19 mouse cellular contexts compared by ENCODE assay signal in the genomic region with DNA sequence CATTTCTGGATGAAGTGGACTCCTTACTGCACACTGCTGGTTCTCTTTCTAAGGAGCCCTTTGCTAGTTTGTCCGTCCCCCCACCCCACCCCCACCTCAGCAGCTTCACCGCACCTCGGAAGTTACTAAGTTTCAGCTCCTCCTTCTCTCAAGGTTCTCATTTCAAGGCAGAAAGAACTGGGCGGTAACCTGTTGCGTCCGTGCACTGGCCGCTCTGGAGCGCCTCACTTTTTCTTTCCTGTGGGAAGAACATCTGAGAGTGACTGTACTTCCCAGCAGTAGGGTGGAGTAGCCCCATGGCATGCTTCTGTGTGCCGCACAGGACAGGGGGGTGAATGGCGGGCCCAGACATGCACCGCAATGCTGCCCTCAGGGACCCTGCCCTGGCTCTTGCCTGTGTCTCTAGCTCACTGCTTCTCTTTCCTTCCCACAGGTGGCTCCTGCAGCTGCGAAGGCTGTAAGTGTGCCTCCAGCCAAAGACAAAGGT. TPM values are rescaled to one million over a fixed set of nuclear protein-coding genes. Genes with fewer than 3 reads are reported as not detected.
DNase-seq lines count a peak whose midpoint lies in the region; ATAC-seq lines count a peak whose summit lies in the region.
"Had no signal": no experiment of that assay in that cellular context is flagged by ENCODE, and none has a peak within 500 bp of the region (broad histone marks: within the 10 kb centered on the region; RNA-seq: fewer than 3 reads in every experiment).

No protein-coding gene starts in this region.

- H3K27ac ChIP-seq in heart, embryonic 11.5 days (ENCODE audit: low read depth, low read length): peak overlapping the region; percentile 55
- H3K27ac ChIP-seq in neural tube, embryonic 15.5 days (replicated peaks): no peak overlapping the region
- peak overlapping the region; percentile 27; the same call in 1 of the 2 replicates for H3K27ac ChIP-seq in limb, embryonic 15.5 days
- H3K27ac ChIP-seq: hindbrain, embryonic 15.5 days had no signal

- peak overlapping the region; percentile 49; the same call in 1 of the 2 replicates for H3K9ac ChIP-seq in heart, embryonic 11.5 days (ENCODE audit: low read depth, low read length)
- no peak overlapping the region for H3K9ac ChIP-seq in neural tube, embryonic 15.5 days (replicated peaks)
- no peak overlapping the region for H3K9ac ChIP-seq in limb, embryonic 15.5 days
- H3K9ac ChIP-seq: hindbrain, embryonic 15.5 days had no signal

- H3K4me2 ChIP-seq in heart, embryonic 11.5 days: peak overlapping the region; percentile 64
- H3K4me2 ChIP-seq in neural tube, embryonic 15.5 days: no peak overlapping the region
- peak overlapping the region; percentile 42; the same call in 1 of the 2 replicates for H3K4me2 ChIP-seq in limb, embryonic 15.5 days
- H3K4me2 ChIP-seq: hindbrain, embryonic 15.5 days had no signal

- no peaks in the 10 kb centered on the region for H3K36me3 ChIP-seq in heart, embryonic 11.5 days (ENCODE audit: control insufficient read depth, insufficient read depth, low read length)
- no peaks in the 10 kb centered on the region for H3K36me3 ChIP-seq in neural tube, embryonic 15.5 days
- no peaks in the 10 kb centered on the region for H3K36me3 ChIP-seq in limb, embryonic 15.5 days
- H3K36me3 ChIP-seq: hindbrain, embryonic 15.5 days had no signal

- no peak for ATAC-seq in heart, embryonic 11.5 days (replicated peaks; ENCODE audit: insufficient number of reproducible peaks, low FRiP score, low TSS enrichment)
- ATAC-seq in neural tube, embryonic 15.5 days (ENCODE audit: low FRiP score): no peak
- no peak for ATAC-seq in limb, embryonic 15.5 days (ENCODE audit: insufficient number of reproducible peaks, low FRiP score, low TSS enrichment, low read depth)

- no peak overlapping the region for H3K4me3 ChIP-seq in heart, embryonic 11.5 days (ENCODE audit: low read depth, low read length)
- no peak overlapping the region for H3K4me3 ChIP-seq in neural tube, embryonic 15.5 days (replicated peaks)
- H3K4me3 ChIP-seq in limb, embryonic 15.5 days: no peak overlapping the region
- H3K4me3 ChIP-seq: hindbrain, embryonic 15.5 days had no signal

- intact Hi-C loops in heart, postnatal 10 days (cut with DNase I): no loop called here

- DNase-seq in heart, postnatal 10 days: no peak
- DNase-seq in neural tube, embryonic 10.5 days (ENCODE audit: extremely low spot score, low spot score): peak; percentile 13
- peak; percentile 60 for DNase-seq in testis, postnatal 14 days (ENCODE audit: low spot score)
- DNase-seq in urinary bladder, postnatal 4 days (ENCODE audit: low spot score in 2 of 2): no peak
- no peak for DNase-seq in urinary bladder, postnatal 36 days (ENCODE audit: low spot score in 2 of 2)
- DNase-seq: cerebellum, postnatal 10 days; left cerebral cortex, postnatal 4 days; midbrain, embryonic 14.5 days; right cerebral cortex, postnatal 4 days; thymus, postnatal 25 days had no signal

- peaks cover 69% of the 10 kb centered on the region for H3K27me3 ChIP-seq in heart, embryonic 11.5 days (ENCODE audit: control insufficient read depth, insufficient read depth, low read length)
- H3K27me3 ChIP-seq in neural tube, embryonic 15.5 days (replicated peaks): peaks cover 77% of the 10 kb centered on the region
- peaks cover 77% of the 10 kb centered on the region for H3K27me3 ChIP-seq in limb, embryonic 15.5 days

- 25% methylated on average over 12 of the region's 12 CpGs for WGBS in heart, embryonic 11.5 days (ENCODE audit: insufficient replicate concordance)
- WGBS in neural tube, embryonic 15.5 days: 22% methylated on average over 12 of the region's 12 CpGs
- 13% methylated on average over 12 of the region's 12 CpGs for WGBS in limb, embryonic 15.5 days

- H3K9me3 ChIP-seq in heart, embryonic 11.5 days (replicated peaks; ENCODE audit: control insufficient read depth, low read length): no peaks in the 10 kb centered on the region
- H3K9me3 ChIP-seq in neural tube, embryonic 15.5 days (replicated peaks): no peaks in the 10 kb centered on the region
- H3K9me3 ChIP-seq in limb, embryonic 15.5 days: no peaks in the 10 kb centered on the region
- H3K9me3 ChIP-seq: hindbrain, embryonic 15.5 days had no signal

- peaks cover 11% of the 10 kb centered on the region for H3K4me1 ChIP-seq in heart, embryonic 11.5 days (ENCODE audit: control insufficient read depth, insufficient read depth, low read length)
- H3K4me1 ChIP-seq in neural tube, embryonic 15.5 days: peaks cover 36% of the 10 kb centered on the region
- H3K4me1 ChIP-seq in limb, embryonic 15.5 days: peaks cover 45% of the 10 kb centered on the region

RNA-seq across cellular contexts. Expression of gene Mt1, which starts 5.5 kb away (rescaled TPM):
- polyA plus RNA-seq in heart, embryonic 11.5 days (2014; fragmentation: Nextera tagmentation; extraction: Ambion mirVana): 270 and 395 TPM in 2 replicates
- total RNA-seq in heart, postnatal 10 days (2021): 100 to 1,000 TPM; 104 to 394 TPM
- polyA plus RNA-seq in neural tube, embryonic 15.5 days (2015; fragmentation: Nextera tagmentation; extraction: Ambion mirVana): 119 and 160 TPM in 2 replicates
- polyA plus RNA-seq in limb, embryonic 15.5 days (2015; fragmentation: Nextera tagmentation; extraction: Ambion mirVana): 164 and 189 TPM in 2 replicates

RNA-seq across cellular contexts. Expression of gene Mt2, which starts 11.9 kb away (rescaled TPM):
- polyA plus RNA-seq in heart, embryonic 11.5 days (2014; fragmentation: Nextera tagmentation; extraction: Ambion mirVana): 58.5 and 102 TPM in 2 replicates
- 10 to 100 TPM in 1 of 2 experiments, 1 to 10 TPM in 1; 9.4 to 87.4 TPM for total RNA-seq in heart, postnatal 10 days (2021)
- 32.8 and 40.2 TPM in 2 replicates for polyA plus RNA-seq in neural tube, embryonic 15.5 days (2015; fragmentation: Nextera tagmentation; extraction: Ambion mirVana)
- polyA plus RNA-seq in limb, embryonic 15.5 days (2015; fragmentation: Nextera tagmentation; extraction: Ambion mirVana): 57.2 and 59.8 TPM in 2 replicates
- total RNA-seq: neutrophil, adult 5-6 weeks had no signal

RNA-seq across cellular contexts. Expression of gene Nup93, which starts 30.0 kb away (rescaled TPM):
- 73.4 and 79.1 TPM in 2 replicates for polyA plus RNA-seq in heart, embryonic 11.5 days (2014; fragmentation: Nextera tagmentation; extraction: Ambion mirVana)
- total RNA-seq in heart, postnatal 10 days (2021): 10 to 100 TPM; 27.6 to 28.3 TPM
- 51.5 and 57.4 TPM in 2 replicates for polyA plus RNA-seq in neural tube, embryonic 15.5 days (2015; fragmentation: Nextera tagmentation; extraction: Ambion mirVana)
- 62.8 and 63.0 TPM in 2 replicates for polyA plus RNA-seq in limb, embryonic 15.5 days (2015; fragmentation: Nextera tagmentation; extraction: Ambion mirVana)

RNA-seq across cellular contexts. Expression of gene Mt3, which starts 32.0 kb away (rescaled TPM):
- polyA plus RNA-seq in heart, embryonic 11.5 days (2014; fragmentation: Nextera tagmentation; extraction: Ambion mirVana): 22.7 TPM in 2 replicates
- 10 to 100 TPM; 12.5 to 14.5 TPM for total RNA-seq in heart, postnatal 10 days (2021)
- polyA plus RNA-seq in neural tube, embryonic 15.5 days (2015; fragmentation: Nextera tagmentation; extraction: Ambion mirVana): 244 and 279 TPM in 2 replicates
- polyA plus RNA-seq in limb, embryonic 15.5 days (2015; fragmentation: Nextera tagmentation; extraction: Ambion mirVana): 4.8 and 5.2 TPM in 2 replicates
- total RNA-seq: granulocyte monocyte progenitor cell, adult 5-6 weeks; neutrophil, adult 5-6 weeks had no signal
- polyA plus RNA-seq: C2C12 had no signal

RNA-seq across cellular contexts. Expression of gene Mt4, which starts 47.4 kb away (rescaled TPM):
- not detected in 2 replicates for polyA plus RNA-seq in heart, embryonic 11.5 days (2014; fragmentation: Nextera tagmentation; extraction: Ambion mirVana)
- not detected for total RNA-seq in heart, postnatal 10 days (2021)
- polyA plus RNA-seq in neural tube, embryonic 15.5 days (2015; fragmentation: Nextera tagmentation; extraction: Ambion mirVana): not detected in 2 replicates
- polyA plus RNA-seq in limb, embryonic 15.5 days (2015; fragmentation: Nextera tagmentation; extraction: Ambion mirVana): 0.60 and 3.9 TPM in 2 replicates
- total RNA-seq: granulocyte monocyte progenitor cell, adult 5-6 weeks; layer of hippocampus, adult 8-10 months; left cerebral cortex, postnatal 4 days; neutrophil, adult 5-6 weeks had no signal
- polyA plus RNA-seq: forebrain, embryonic 11.5 days; hindbrain, embryonic 15.5 days; midbrain, embryonic 14.5 days had no signal

Comparison
In these comparisons a context has a peak if more than half of its experiments do, and no peak if none do; other contexts are left out.
1. DNase-seq: peak in neural tube, embryonic 10.5 days (single experiment) and testis, postnatal 14 days (single experiment); none in heart, postnatal 10 days (0 of 2), urinary bladder, postnatal 4 days (0 of 2) and urinary bladder, postnatal 36 days (0 of 2).